Mouse (Mus musculus) ES-Bruce4 (cell line): ENCODE results near the gene Colgalt2.

ENCODE experiments used
- CTCF ChIP-seq: IDR thresholded peaks from one replicate; pipeline ENCODE4 v1.8.1; 2011; ENCODE audit warnings: low read depth, low read length
- EP300 ChIP-seq: IDR thresholded peaks from 2 replicates; pipeline ENCODE4 v1.6.1; 2011; ENCODE audit warnings: low read depth, low read length; ENCODE audit not compliant: insufficient read depth

DNA sequence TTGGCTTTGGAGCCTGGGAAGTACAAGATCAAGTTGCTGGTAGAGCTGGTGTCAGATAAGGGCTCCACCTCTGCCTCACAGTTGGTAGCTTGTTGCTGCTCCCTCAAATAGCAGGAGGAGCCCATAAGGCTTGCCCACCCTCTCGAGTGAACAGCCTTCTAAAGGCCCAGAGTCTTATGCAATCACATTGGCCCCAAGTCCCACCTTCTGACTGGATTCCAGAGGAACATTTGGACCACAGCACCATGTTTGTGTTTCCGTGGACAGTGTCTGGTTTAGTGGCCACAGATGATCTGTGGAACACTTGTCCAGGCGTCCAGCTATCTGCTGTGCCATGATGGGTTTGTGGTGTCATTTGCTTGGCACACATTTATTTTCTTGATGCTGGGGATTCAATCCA is 61.3 kb downstream of the Colgalt2 start:
- no peak for TF ChIP-seq CTCF
- no peak for TF ChIP-seq EP300
